Mouse (Mus musculus) urinary bladder, postnatal 0 days (tissue): ENCODE results near the gene Ndufb5. TPM values are rescaled to one million over a fixed set of nuclear protein-coding genes. Genes with fewer than 3 reads are reported as not detected.

Source experiments
- polyA plus RNA-seq: library from polyadenylated mRNA; unstranded; fragments of >200 nt; fragmentation: Nextera tagmentation; extraction: Ambion mirVana; gene quantifications from 2 replicates; pipeline ENCODE4 v1.2.1, GENCODE M21; 2015

Gene Ndufb5
- polyA plus RNA-seq, result 303 and 315 TPM in 2 replicates

DNA sequence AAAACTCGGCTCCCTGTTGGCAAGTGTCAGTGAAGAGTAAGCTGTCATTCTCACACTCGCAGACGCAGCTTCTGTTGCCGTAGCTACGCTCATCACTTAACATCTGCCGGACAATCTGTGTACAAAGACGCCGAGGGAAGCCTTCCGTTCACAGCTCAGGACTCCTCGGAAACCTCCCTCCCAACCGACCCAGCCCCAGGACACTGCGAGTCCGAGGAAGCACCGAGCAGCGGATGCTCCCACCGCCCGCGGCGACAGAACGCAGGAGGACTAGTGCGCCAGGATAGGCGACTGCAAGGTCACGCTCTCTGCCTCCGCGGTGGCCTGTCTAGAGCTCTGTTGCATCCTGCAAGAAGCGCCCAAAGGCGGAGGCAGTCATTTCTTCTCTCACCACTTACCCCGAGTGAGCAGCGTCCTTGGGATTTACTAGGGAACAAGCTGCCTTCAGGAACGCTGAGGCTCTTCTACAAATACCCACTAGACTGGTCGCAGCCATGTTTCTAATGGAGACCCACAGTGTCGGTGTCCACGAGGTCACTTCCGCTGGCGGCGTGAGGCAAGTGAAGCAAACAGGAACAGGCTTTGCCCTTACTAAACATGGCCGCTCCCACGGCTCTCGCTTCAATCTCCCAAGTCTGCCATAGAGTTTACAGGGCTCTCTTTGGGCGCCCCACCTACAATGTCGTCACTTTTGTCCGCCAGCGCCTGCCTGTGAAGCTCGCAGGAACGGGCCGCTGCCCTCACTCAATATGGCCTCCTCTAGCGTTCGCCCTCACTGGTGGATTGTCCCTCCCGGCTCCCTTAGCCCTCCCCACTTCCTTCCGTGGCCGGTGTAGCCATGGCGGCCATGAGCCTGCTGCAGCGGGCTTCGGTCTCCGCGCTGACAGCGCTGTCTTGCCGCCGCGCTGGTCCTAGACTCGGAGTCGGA is at the start of gene Ndufb5:
Ndufb5 (plus strand) TSS at position 747 of the 928 bp plus-strand sequence.

GRCm38 (mm10) chr3:32705647-32706348 is 31.0 kb upstream of the Ndufb5 start, which contains the start of gene Actl6a:
TSS of gene Actl6a (plus strand) at chr3:32706298.

DNA sequence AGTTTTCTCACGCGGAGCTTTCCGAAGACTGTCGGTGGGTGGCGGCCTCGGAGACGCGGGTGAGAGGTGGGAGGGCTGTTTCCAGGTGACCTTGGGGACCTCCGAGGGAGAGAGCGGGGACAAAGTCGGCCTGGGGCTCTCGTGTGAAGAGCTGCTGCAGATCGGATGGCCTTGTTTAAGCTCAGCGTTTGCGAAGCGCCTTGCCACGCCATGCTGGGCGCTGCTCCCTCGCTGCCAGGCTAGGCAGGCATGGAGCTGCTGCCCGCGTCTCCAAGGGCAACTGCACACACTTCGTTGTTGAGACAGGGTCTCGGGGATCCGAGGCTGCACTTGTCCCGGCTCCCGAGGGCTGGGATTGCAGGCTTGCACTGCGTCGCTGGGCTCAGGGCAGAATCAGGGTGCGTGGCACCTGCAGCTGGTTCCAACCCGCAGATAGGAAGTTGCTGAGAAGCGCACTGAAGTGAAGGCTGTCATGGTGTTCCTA is 424 bp downstream of the Ndufb5 start, which contains the start of gene Mrpl47:
Mrpl47 (minus strand) TSS at position 434 of the 484 bp plus-strand sequence.

Other genes starting within 250 kb of the Ndufb5 start
- gene Kcnmb3, start 244.8 kb upstream of the Ndufb5 start, polyA plus RNA-seq, result not detected in 2 replicates
- 25.3 and 29.8 TPM in 2 replicates for gene Zfp639, start 226.7 kb upstream of the Ndufb5 start, polyA plus RNA-seq
- gene Mfn1, start 207.5 kb upstream of the Ndufb5 start, polyA plus RNA-seq, result 14.0 and 23.9 TPM in 2 replicates
- 50.3 and 51.5 TPM in 2 replicates for gene Gnb4, start 120.4 kb upstream of the Ndufb5 start, polyA plus RNA-seq
- 51.9 and 58.5 TPM in 2 replicates for gene Actl6a, start 30.7 kb upstream of the Ndufb5 start, polyA plus RNA-seq
- 17.6 and 18.9 TPM in 2 replicates for gene Mrpl47, start 615 bp downstream of the Ndufb5 start, polyA plus RNA-seq
- gene Usp13, start 80.6 kb downstream of the Ndufb5 start, polyA plus RNA-seq, result 2.4 and 3.0 TPM in 2 replicates